Mouse (Mus musculus) heart, postnatal 0 days (tissue): ENCODE data around the gene Wfdc10. TPM values are rescaled to one million over a fixed set of nuclear protein-coding genes. Genes with fewer than 3 reads are reported as not detected.

Experiments used
- ATAC-seq: fragments of 200-750 bp; cut with Nextera tagmentation; 2 replicates; pipeline ENCODE4 v1.8.0; 2017; ENCODE audit warnings: low read depth, moderate number of reproducible peaks, moderate library complexity; ENCODE audit not compliant: insufficient read depth
- DNase-seq: peaks from one replicate; pipeline ENCODE4 v3.0.0-alpha.2; 2016; ENCODE audit warnings: low spot score
- H3K27ac ChIP-seq: fragments of 300-500 bp; sonication (generic); 2 replicates; pipeline ENCODE4 v1.5.1; 2014; ENCODE audit warnings: low read depth, mild to moderate bottlenecking
- H3K27me3 ChIP-seq: fragments of 300-500 bp; sonication (generic); 2 replicates; pipeline ENCODE4 v1.6.1; 2014; ENCODE audit warnings: low read length, mixed read lengths; ENCODE audit not compliant: control insufficient read depth, insufficient read depth
- H3K36me3 ChIP-seq: fragments of 300-500 bp; sonication (generic); replicated peaks from 2 replicates; pipeline ENCODE4 v1.6.1; 2014; ENCODE audit warnings: low read length, mixed read lengths; ENCODE audit not compliant: control insufficient read depth, insufficient read depth
- H3K4me1 ChIP-seq: fragments of 300-500 bp; sonication (generic); 2 replicates; pipeline ENCODE4 v1.6.1; 2014; ENCODE audit warnings: antibody characterized with exemption; ENCODE audit not compliant: control insufficient read depth, insufficient read depth
- H3K4me2 ChIP-seq: fragments of 300-500 bp; sonication (generic); 2 replicates; pipeline ENCODE4 v1.6.1; 2014; ENCODE audit warnings: low read depth, mild to moderate bottlenecking, low read length, moderate library complexity
- H3K4me3 ChIP-seq: fragments of 300-500 bp; sonication (generic); 2 replicates; pipeline ENCODE4 v1.5.1; 2014; ENCODE audit warnings: low read depth, low read length
- H3K9ac ChIP-seq: fragments of 300-500 bp; sonication (generic); replicated peaks from 2 replicates; pipeline ENCODE4 v1.6.1; 2014; ENCODE audit warnings: low read depth, low read length, mixed read lengths
- H3K9me3 ChIP-seq: fragments of 300-500 bp; sonication (generic); replicated peaks from 2 replicates; pipeline ENCODE4 v1.6.1; 2016; ENCODE audit warnings: low read length; ENCODE audit not compliant: control insufficient read depth
- CTCF ChIP-seq: IDR thresholded peaks from 2 replicates; pipeline ENCODE4 v1.5.1; 2016; ENCODE audit warnings: antibody characterized with exemption, control low read depth, low read depth
- EP300 ChIP-seq: IDR thresholded peaks from 2 replicates; pipeline ENCODE4 v1.6.1; 2016; ENCODE audit warnings: antibody characterized with exemption, low read depth
- WGBS: fragments of 180-500 bp; shearing (Covaris S2); extraction: QIAGEN DNeasy Blood & Tissue Kit; methylation state at CpG from one replicate; pipeline ENCODE4 v1.1.7; 2014; 5-methylcytosine and 5-hydroxymethylcytosine counted together
- polyA plus RNA-seq: library from polyadenylated mRNA; unstranded; fragments of >200 nt; fragmentation: Nextera tagmentation; extraction: Ambion mirVana; gene quantifications from 2 replicates; pipeline ENCODE4 v1.2.1, GENCODE M21; 2015
- total RNA-seq: library from RNA; depleted of rRNA; stranded (reverse); fragments of >200 nt; gene quantifications from 2 replicates; pipeline ENCODE4 v1.2.3, GENCODE M21; 2014; ENCODE audit warnings: low replicate concordance

Gene Wfdc10
- total and polyA plus RNA-seq, 2 experiments from 2014 or later = not detected

GRCm38 (mm10) chr2:164670261-164670660, 14.4 kb downstream of the Wfdc10 start:
- Histone ChIP-seq H3K9me3 (no peaks in the 10 kb centered on the region), H3K36me3 (no peaks in the 10 kb centered on the region), H3K4me1 (no peaks in the 10 kb centered on the region), H3K4me2 (no peak overlapping the region), H3K4me3 (no peak overlapping the region), H3K27ac (no peak overlapping the region), H3K27me3 (no peaks in the 10 kb centered on the region), H3K9ac (no peak overlapping the region)
- DNase-seq = no peak
- no peak for ATAC-seq
- TF ChIP-seq EP300 (no peak), CTCF (no peak)
- 66% methylated on average over 5 of the region's 5 CpGs for WGBS

GRCm38 (mm10) chr2:164670938-164671337, 15.1 kb downstream of the Wfdc10 start:
- H3K9ac ChIP-seq = no peak overlapping the region
- ATAC-seq = no peak
- H3K36me3 ChIP-seq = no peaks in the 10 kb centered on the region
- no peaks in the 10 kb centered on the region for H3K27me3 ChIP-seq
- H3K4me3 ChIP-seq = no peak overlapping the region
- H3K4me2 ChIP-seq = no peak overlapping the region
- peaks cover under 1% of the 10 kb centered on the region; the same call in 1 of the 2 replicates for H3K9me3 ChIP-seq
- 14% methylated on average over 1 of the region's 1 CpGs for WGBS
- TF ChIP-seq CTCF (no peak), EP300 (no peak)
- DNase-seq = no peak
- H3K27ac ChIP-seq = no peak overlapping the region
- H3K4me1 ChIP-seq = no peaks in the 10 kb centered on the region

- H3K4me1 ChIP-seq = no peaks in the 10 kb centered on the region
- no peak within 1 kb of the TSS for H3K9ac ChIP-seq
- H3K36me3 ChIP-seq = no peaks in the 10 kb centered on the region
- 52% methylated on average over 7 of the region's 7 CpGs for WGBS
- no peak for ATAC-seq
- peaks cover 4% of the 10 kb centered on the region; the same call in 1 of the 2 replicates for H3K9me3 ChIP-seq
- no peak within 1 kb of the TSS for H3K27ac ChIP-seq
- no peaks in the 10 kb centered on the region for H3K27me3 ChIP-seq
- H3K4me3 ChIP-seq = no peak within 1 kb of the TSS
- no peak for DNase-seq
- TF ChIP-seq CTCF (no peak), EP300 (no peak)
- H3K4me2 ChIP-seq = no peak within 1 kb of the TSS
Observed at GRCm38 (mm10) chr2:164673987-164674386, 18.1 kb downstream of the Wfdc10 start, which contains the start of gene Wfdc11. Wfdc11 (minus strand) TSS chr2:164674087.

GRCm38 (mm10) chr2:164676103-164676502, 20.3 kb downstream of the Wfdc10 start:
- ATAC-seq (no peak), DNase-seq (no peak)
- no peaks in the 10 kb centered on the region for H3K27me3 ChIP-seq
- 78% methylated on average over 7 of the region's 7 CpGs for WGBS
- TF ChIP-seq CTCF (no peak), EP300 (no peak)
- H3K9ac ChIP-seq = no peak overlapping the region
- no peaks in the 10 kb centered on the region for H3K36me3 ChIP-seq
- H3K4me1 ChIP-seq = no peaks in the 10 kb centered on the region
- H3K27ac ChIP-seq = no peak overlapping the region
- H3K9me3 ChIP-seq = peaks cover 4% of the 10 kb centered on the region; the same call in 1 of the 2 replicates
- no peak overlapping the region for H3K4me2 ChIP-seq
- no peak overlapping the region for H3K4me3 ChIP-seq

GRCm38 (mm10) chr2:164676916-164677685, 21.3 kb downstream of the Wfdc10 start:
- TF ChIP-seq EP300 (no peak), CTCF (no peak)
- ATAC-seq (no peak), DNase-seq (no peak)
- no peak overlapping the region for H3K4me2 ChIP-seq
- no peaks in the 10 kb centered on the region for H3K36me3 ChIP-seq
- no peaks in the 10 kb centered on the region for H3K27me3 ChIP-seq
- H3K27ac ChIP-seq = no peak overlapping the region
- no peak overlapping the region for H3K9ac ChIP-seq
- WGBS = 68% methylated on average over 16 of the region's 16 CpGs
- no peaks in the 10 kb centered on the region for H3K4me1 ChIP-seq
- no peak overlapping the region for H3K4me3 ChIP-seq
- H3K9me3 ChIP-seq = peaks cover 4% of the 10 kb centered on the region; the same call in 1 of the 2 replicates
